Mouse (Mus musculus) midbrain, embryonic 14.5 days (tissue): ENCODE data around the gene Nova1. TPM values are rescaled to one million over a fixed set of nuclear protein-coding genes. Genes with fewer than 3 reads are reported as not detected.

Source experiments
- ATAC-seq: fragments of 200-750 bp; cut with Nextera tagmentation; 2 replicates; pipeline ENCODE4 v1.8.0; 2017; ENCODE audit warnings: moderate number of reproducible peaks, moderate library complexity; ENCODE audit not compliant: low FRiP score, low TSS enrichment
- DNase-seq: peaks from one replicate; pipeline ENCODE4 v3.0.0-alpha.2; 2015
- H3K27ac ChIP-seq: fragments of 300-500 bp; sonication (generic); replicated peaks from 2 replicates; pipeline ENCODE4 v1.5.1; 2014; ENCODE audit warnings: mild to moderate bottlenecking, low read depth, low read length, moderate library complexity
- H3K27me3 ChIP-seq: fragments of 300-500 bp; sonication (generic); 2 replicates; pipeline ENCODE4 v1.6.1; 2014; ENCODE audit warnings: low read length, control low read depth, mixed read lengths; ENCODE audit not compliant: control insufficient read depth, insufficient read depth
- H3K36me3 ChIP-seq: fragments of 300-500 bp; sonication (generic); 2 replicates; pipeline ENCODE4 v1.6.1; 2014; ENCODE audit warnings: low read length, control low read depth; ENCODE audit not compliant: control insufficient read depth, insufficient read depth
- H3K4me1 ChIP-seq: fragments of 300-500 bp; sonication (generic); 2 replicates; pipeline ENCODE4 v1.6.1; 2014; ENCODE audit warnings: mild to moderate bottlenecking, antibody characterized with exemption, low read length, control low read depth; ENCODE audit not compliant: control insufficient read depth, insufficient read depth
- H3K4me2 ChIP-seq: fragments of 300-500 bp; sonication (generic); 2 replicates; pipeline ENCODE4 v1.6.1; 2014; ENCODE audit warnings: mild to moderate bottlenecking, low read length, moderate library complexity
- H3K4me3 ChIP-seq: fragments of 300-500 bp; sonication (generic); replicated peaks from 2 replicates; pipeline ENCODE4 v1.5.1; 2014; ENCODE audit warnings: low read depth, low read length
- H3K9ac ChIP-seq: fragments of 300-500 bp; sonication (generic); replicated peaks from 2 replicates; pipeline ENCODE4 v1.6.1; 2014; ENCODE audit warnings: mild to moderate bottlenecking, low read length, moderate library complexity
- H3K9me3 ChIP-seq: fragments of 300-500 bp; sonication (generic); 2 replicates; pipeline ENCODE4 v1.6.1; 2016; ENCODE audit warnings: low read length, control low read depth, mixed read lengths; ENCODE audit not compliant: control insufficient read depth
- WGBS: fragments of 180-500 bp; shearing (Covaris S2); extraction: QIAGEN DNeasy Blood & Tissue Kit; methylation state at CpG from one replicate; pipeline ENCODE4 v1.1.7; 2014; 5-methylcytosine and 5-hydroxymethylcytosine counted together
- polyA plus RNA-seq: library from polyadenylated mRNA; unstranded; fragments of >200 nt; fragmentation: Nextera tagmentation; extraction: Ambion mirVana; gene quantifications from 2 replicates; pipeline ENCODE4 v1.2.1, GENCODE M21; 2014

Gene Nova1
- polyA plus RNA-seq, 1 experiment from 2014 or later: 147 TPM

GRCm38 (mm10) chr12:46721914-46722313 is 96.8 kb downstream of the Nova1 start:
- H3K4me1 ChIP-seq: peaks cover 10% of the 10 kb centered on the region; the same call in 1 of the 2 replicates
- H3K4me2 ChIP-seq: no peak overlapping the region
- H3K4me3 ChIP-seq: no peak overlapping the region
- no peaks in the 10 kb centered on the region for H3K36me3 ChIP-seq
- H3K9ac ChIP-seq: no peak overlapping the region
- DNase-seq (peak; percentile 39), ATAC-seq (no peak; the same call in 1 of the 2 replicates)
- no peaks in the 10 kb centered on the region for H3K9me3 ChIP-seq
- 44% methylated on average over 8 of the region's 8 CpGs for WGBS
- H3K27ac ChIP-seq: 0 out of 2 replicates have a peak overlapping the region, but pooled peaks have one; percentile 10
- H3K27me3 ChIP-seq: no peaks in the 10 kb centered on the region

- Histone ChIP-seq H3K36me3 (no peaks in the 10 kb centered on the region), H3K27me3 (no peaks in the 10 kb centered on the region), H3K9me3 (no peaks in the 10 kb centered on the region), H3K27ac (no peak overlapping the region), H3K4me1 (peaks cover 10% of the 10 kb centered on the region; the same call in 1 of the 2 replicates), H3K4me3 (no peak overlapping the region), H3K9ac (no peak overlapping the region), H3K4me2 (no peak overlapping the region)
- no peak for DNase-seq
- 88% methylated on average over 4 of the region's 4 CpGs for WGBS
- ATAC-seq: no peak
Measured at GRCm38 (mm10) chr12:46719076-46719475, 99.7 kb downstream of the Nova1 start.

GRCm38 (mm10) chr12:46710094-46710493 is 108.6 kb downstream of the Nova1 start:
- ATAC-seq: no peak
- no peaks in the 10 kb centered on the region for H3K4me1 ChIP-seq
- no peak for DNase-seq
- no peak overlapping the region for H3K4me2 ChIP-seq
- H3K4me3 ChIP-seq: no peak overlapping the region
- H3K9ac ChIP-seq: no peak overlapping the region
- H3K27me3 ChIP-seq: no peaks in the 10 kb centered on the region
- 88% methylated on average over 2 of the region's 2 CpGs for WGBS
- H3K9me3 ChIP-seq: no peaks in the 10 kb centered on the region
- H3K36me3 ChIP-seq: peaks cover 18% of the 10 kb centered on the region; the same call in 1 of the 2 replicates
- H3K27ac ChIP-seq: no peak overlapping the region

- no peak for DNase-seq
- no peaks in the 10 kb centered on the region for H3K4me1 ChIP-seq
- H3K9ac ChIP-seq: no peak overlapping the region
- H3K27ac ChIP-seq: no peak overlapping the region
- H3K4me3 ChIP-seq: no peak overlapping the region
- 87% methylated on average over 7 of the region's 7 CpGs for WGBS
- no peaks in the 10 kb centered on the region for H3K9me3 ChIP-seq
- ATAC-seq: no peak
- H3K4me2 ChIP-seq: no peak overlapping the region
- no peaks in the 10 kb centered on the region for H3K27me3 ChIP-seq
- H3K36me3 ChIP-seq: peaks cover 18% of the 10 kb centered on the region; the same call in 1 of the 2 replicates
Measured at GRCm38 (mm10) chr12:46709475-46709874, 109.3 kb downstream of the Nova1 start.

- Histone ChIP-seq H3K9ac (no peak overlapping the region), H3K9me3 (no peaks in the 10 kb centered on the region), H3K27me3 (no peaks in the 10 kb centered on the region), H3K27ac (no peak overlapping the region), H3K36me3 (peaks cover 7% of the 10 kb centered on the region; the same call in 1 of the 2 replicates), H3K4me2 (no peak overlapping the region), H3K4me1 (0 out of 2 replicates have a peak, but pooled peaks cover 5% of the 10 kb centered on the region), H3K4me3 (no peak overlapping the region)
- no peak for DNase-seq
- 90% methylated on average over 8 of the region's 8 CpGs for WGBS
- ATAC-seq: no peak
Measured at GRCm38 (mm10) chr12:46700202-46700601, 118.5 kb downstream of the Nova1 start.

GRCm38 (mm10) chr12:46676341-46676740 is 142.4 kb downstream of the Nova1 start:
- H3K9ac ChIP-seq: no peak overlapping the region
- DNase-seq: no peak
- H3K4me2 ChIP-seq: no peak overlapping the region
- no peak overlapping the region for H3K27ac ChIP-seq
- H3K4me1 ChIP-seq: no peaks in the 10 kb centered on the region
- 83% methylated on average over 2 of the region's 2 CpGs for WGBS
- no peak for ATAC-seq
- no peaks in the 10 kb centered on the region for H3K36me3 ChIP-seq
- no peaks in the 10 kb centered on the region for H3K9me3 ChIP-seq
- no peak overlapping the region for H3K4me3 ChIP-seq
- no peaks in the 10 kb centered on the region for H3K27me3 ChIP-seq

- ATAC-seq: no peak
- Histone ChIP-seq H3K4me3 (no peak overlapping the region), H3K27ac (no peak overlapping the region), H3K27me3 (no peaks in the 10 kb centered on the region), H3K9ac (no peak overlapping the region), H3K4me1 (no peaks in the 10 kb centered on the region), H3K4me2 (no peak overlapping the region), H3K9me3 (no peaks in the 10 kb centered on the region), H3K36me3 (no peaks in the 10 kb centered on the region)
- DNase-seq: no peak
- 59% methylated on average over 2 of the region's 2 CpGs for WGBS
Measured at GRCm38 (mm10) chr12:46666706-46667105, 152.0 kb downstream of the Nova1 start.

- ATAC-seq: peak; percentile 77
- peak overlapping the region; percentile 72 for H3K27ac ChIP-seq
Measured at GRCm38 (mm10) chr12:46646139-46646611, 172.6 kb downstream of the Nova1 start.

GRCm38 (mm10) chr12:46645365-46645962 is 173.3 kb downstream of the Nova1 start:
- WGBS: 30% methylated on average over 6 of the region's 6 CpGs
- peaks cover 15% of the 10 kb centered on the region for H3K4me1 ChIP-seq
- no peaks in the 10 kb centered on the region for H3K36me3 ChIP-seq
- H3K4me2 ChIP-seq: no peak overlapping the region
- H3K9me3 ChIP-seq: no peaks in the 10 kb centered on the region
- ATAC-seq (peak; percentile 82), DNase-seq (peak; percentile 72)
- no peak overlapping the region for H3K4me3 ChIP-seq
- no peak overlapping the region for H3K9ac ChIP-seq
- H3K27ac ChIP-seq: peak overlapping the region; percentile 72
- H3K27me3 ChIP-seq: no peaks in the 10 kb centered on the region

More at GRCm38 (mm10) chr12:46646139-46646611, 172.6 kb downstream of the Nova1 start:
- peak; percentile 69 for DNase-seq
- WGBS: 32% methylated on average over 5 of the region's 5 CpGs
- Histone ChIP-seq H3K4me1 (peaks cover 15% of the 10 kb centered on the region), H3K9ac (no peak overlapping the region), H3K4me2 (peak overlapping the region; percentile 2; the same call in 1 of the 2 replicates), H3K4me3 (no peak overlapping the region), H3K9me3 (no peaks in the 10 kb centered on the region), H3K36me3 (no peaks in the 10 kb centered on the region), H3K27me3 (no peaks in the 10 kb centered on the region)
